Mouse (Mus musculus) C2C12 (cell line): ENCODE measurements at regions not wholly inside any gene's neighbourhood (a gene's known extent, or its start where the extent isn't known, plus 50 kb on each side); places are given as distances from the start of the nearest gene placed in this dataset.

Experiments
- H3K27me3 ChIP-seq: one replicate; pipeline ENCODE4 v1.6.1; 2011; ENCODE audit not compliant: control insufficient read depth, insufficient read depth, insufficient read length
- H3K36me3 ChIP-seq: one replicate; pipeline ENCODE4 v1.6.1; 2011; ENCODE audit not compliant: control insufficient read depth, insufficient read depth
- H3K4me3 ChIP-seq: one replicate; pipeline ENCODE4 v1.5.1; 2011; ENCODE audit warnings: mild to moderate bottlenecking, control low read depth; ENCODE audit not compliant: poor library complexity, insufficient read depth, severe bottlenecking
- H3K79me2 ChIP-seq: one replicate; pipeline ENCODE4 v1.6.1; 2011; ENCODE audit not compliant: control insufficient read depth, insufficient read depth
- H3K79me3 ChIP-seq: one replicate; pipeline ENCODE4 v1.6.1; 2011; ENCODE audit warnings: low read depth, control low read depth
- H3ac ChIP-seq: one replicate; pipeline ENCODE3; 2011; ENCODE audit warnings: low read depth; ENCODE audit not compliant: control insufficient read depth, insufficient read length
- CEBPB ChIP-seq: IDR thresholded peaks from one replicate; pipeline ENCODE4 v1.6.1; 2011; ENCODE audit warnings: low read depth, mild to moderate bottlenecking, control low read depth, moderate library complexity
- CTCF ChIP-seq: IDR thresholded peaks from one replicate; pipeline ENCODE4 v1.5.1; 2011; ENCODE audit not compliant: control insufficient read depth, insufficient read depth, insufficient read length
- FOSL1 ChIP-seq: IDR thresholded peaks from one replicate; pipeline ENCODE4 v1.8.0; 2011; ENCODE audit warnings: mild to moderate bottlenecking, low read length; ENCODE audit not compliant: poor library complexity, insufficient read depth, severe bottlenecking
- MAX ChIP-seq: IDR thresholded peaks from one replicate; pipeline ENCODE4 v1.6.1; 2011; ENCODE audit warnings: mild to moderate bottlenecking, control low read depth
- MYOD1 ChIP-seq: IDR thresholded peaks from one replicate; pipeline ENCODE4 v1.6.1; 2011; ENCODE audit warnings: low read depth; ENCODE audit not compliant: control insufficient read depth, insufficient read length
- MYOG ChIP-seq: IDR thresholded peaks from one replicate; pipeline ENCODE4 v1.6.1; 2011; ENCODE audit not compliant: control insufficient read depth, insufficient read length; ENCODE audit errors: extremely low read depth
- USF1 ChIP-seq: IDR thresholded peaks from one replicate; pipeline ENCODE4 v1.6.1; 2011; ENCODE audit warnings: low read depth, mild to moderate bottlenecking, control low read depth, moderate library complexity

GRCm38 (mm10) chr6:50877991-50878390 lies 223.8 kb upstream of the Npvf start:
- H3K27me3 ChIP-seq = peaks cover 4% of the 10 kb centered on the region
- TF ChIP-seq CTCF (no peak), FOSL1 (no peak), MAX (no peak), MYOG (no peak), USF1 (no peak), CEBPB (no peak), MYOD1 (no peak)
- no peaks in the 10 kb centered on the region for H3K79me2 ChIP-seq
- no peaks in the 10 kb centered on the region for H3K36me3 ChIP-seq
- H3K79me3 ChIP-seq = no peaks in the 10 kb centered on the region
- H3ac ChIP-seq = no peak overlapping the region
- no peak overlapping the region for H3K4me3 ChIP-seq

DNA sequence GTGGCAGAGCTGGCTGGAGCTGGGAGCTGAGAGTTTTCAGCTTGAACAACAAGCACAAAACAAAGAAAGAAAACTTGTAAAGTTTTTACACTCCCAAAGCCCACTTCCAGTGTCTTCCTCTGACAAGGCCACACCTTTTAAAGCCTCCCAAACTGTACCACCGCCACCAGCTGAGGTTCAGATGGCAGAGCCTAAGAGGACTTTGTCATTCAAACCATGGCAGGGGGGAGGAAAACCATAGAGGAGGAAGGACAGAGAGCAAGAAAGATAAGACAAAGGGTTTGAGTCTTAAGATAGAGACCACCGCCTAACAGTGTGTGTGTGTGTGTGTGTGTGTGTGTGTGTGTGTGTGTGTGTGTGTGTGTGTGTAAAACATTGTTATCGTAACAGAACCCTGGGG lies 228.1 kb upstream of the Npvf start:
- peaks cover 4% of the 10 kb centered on the region for H3K27me3 ChIP-seq
- TF ChIP-seq CEBPB = no peak

GRCm38 (mm10) chr6:50882759-50883158 lies 228.5 kb upstream of the Npvf start:
- peaks cover 3% of the 10 kb centered on the region for H3K27me3 ChIP-seq
- no peak for TF ChIP-seq MYOG
- no peak for TF ChIP-seq MYOD1
- TF ChIP-seq CEBPB = no peak
- no peak for TF ChIP-seq CTCF
- TF ChIP-seq FOSL1 = no peak

More for the DNA sequence above, 228.1 kb upstream of the Npvf start:
- Histone ChIP-seq H3K79me2 (no peaks in the 10 kb centered on the region), H3K79me3 (no peaks in the 10 kb centered on the region), H3ac (no peak overlapping the region), H3K36me3 (no peaks in the 10 kb centered on the region), H3K4me3 (no peak overlapping the region)

GRCm38 (mm10) chr6:50885031-50885430 lies 230.8 kb upstream of the Npvf start:
- Histone ChIP-seq H3K27me3 (no peaks in the 10 kb centered on the region), H3K36me3 (no peaks in the 10 kb centered on the region), H3ac (no peak overlapping the region), H3K79me3 (no peaks in the 10 kb centered on the region), H3K79me2 (no peaks in the 10 kb centered on the region), H3K4me3 (no peak overlapping the region)
- no peak for TF ChIP-seq CTCF
- TF ChIP-seq MYOG = no peak
- no peak for TF ChIP-seq CEBPB
- TF ChIP-seq MYOD1 = no peak
- no peak for TF ChIP-seq FOSL1
- no peak for TF ChIP-seq MAX
- no peak for TF ChIP-seq USF1

More at GRCm38 (mm10) chr6:50882759-50883158, 228.5 kb upstream of the Npvf start:
- Histone ChIP-seq H3ac (no peak overlapping the region), H3K79me2 (no peaks in the 10 kb centered on the region), H3K4me3 (no peak overlapping the region), H3K79me3 (no peaks in the 10 kb centered on the region), H3K36me3 (no peaks in the 10 kb centered on the region)

GRCm38 (mm10) chr6:50885771-50886360 lies 231.6 kb upstream of the Npvf start:
- Histone ChIP-seq H3ac (no peak overlapping the region), H3K4me3 (no peak overlapping the region), H3K36me3 (no peaks in the 10 kb centered on the region), H3K79me2 (no peaks in the 10 kb centered on the region), H3K27me3 (peaks cover 4% of the 10 kb centered on the region), H3K79me3 (no peaks in the 10 kb centered on the region)
- no peak for TF ChIP-seq USF1
- no peak for TF ChIP-seq MYOD1
- no peak for TF ChIP-seq MAX
- no peak for TF ChIP-seq MYOG
- no peak for TF ChIP-seq CEBPB
- no peak for TF ChIP-seq FOSL1
- no peak for TF ChIP-seq CTCF

DNA sequence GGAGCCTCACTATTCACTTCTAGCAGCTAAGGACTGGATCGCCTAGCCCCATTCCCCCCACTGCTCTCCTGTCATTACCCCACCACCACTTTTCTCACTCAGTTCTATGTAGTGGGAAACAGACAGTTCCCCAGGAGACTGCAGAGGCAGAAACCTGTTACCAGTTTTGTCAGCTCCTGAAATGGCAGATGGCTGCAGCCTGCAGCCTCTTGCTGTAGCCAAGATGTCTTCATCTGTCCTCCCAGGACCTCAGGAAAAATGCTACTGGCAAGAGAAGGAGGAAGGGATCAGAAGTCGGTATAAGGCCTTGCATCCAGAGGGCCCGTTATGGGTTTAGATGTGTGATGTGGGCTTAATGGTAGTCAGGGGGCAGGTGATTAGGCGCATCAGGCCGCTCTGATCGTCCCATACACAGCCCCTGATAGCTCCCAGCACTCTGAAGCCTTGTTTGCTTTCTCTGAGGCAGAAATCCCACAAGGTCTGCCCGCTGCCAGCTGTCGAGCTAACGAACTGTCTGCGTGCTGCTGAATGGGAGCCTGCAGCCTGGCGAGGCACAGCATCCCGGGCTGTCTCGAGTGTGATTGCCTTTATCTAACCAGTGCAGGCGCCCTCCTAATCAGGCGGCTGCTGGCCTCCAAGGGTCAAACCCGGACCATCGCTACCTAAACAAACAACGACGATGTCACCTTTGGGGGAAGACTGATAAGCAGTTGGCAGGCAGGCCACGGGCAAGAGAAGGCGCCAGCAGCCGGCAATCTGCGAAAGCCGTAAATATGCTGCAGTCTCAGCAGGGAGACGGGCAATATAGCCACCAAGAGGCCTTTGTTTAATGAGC lies 236.3 kb upstream of the Npvf start:
- Histone ChIP-seq H3K36me3 (no peaks in the 10 kb centered on the region), H3K27me3 (peaks cover 6% of the 10 kb centered on the region), H3K4me3 (no peak overlapping the region), H3ac (no peak overlapping the region), H3K79me2 (no peaks in the 10 kb centered on the region), H3K79me3 (no peaks in the 10 kb centered on the region)
- no peak for TF ChIP-seq CEBPB
- TF ChIP-seq MYOD1 = no peak
- TF ChIP-seq USF1 = no peak
- TF ChIP-seq FOSL1 = no peak
- TF ChIP-seq CTCF = no peak
- no peak for TF ChIP-seq MAX
- TF ChIP-seq MYOG = no peak
